Mouse (Mus musculus): Measurements from ENCODE around the gene Lyl1. TPM values are rescaled to one million over a fixed set of nuclear protein-coding genes. Genes with fewer than 3 reads are reported as not detected.

Lyl1 gene
- total and polyA plus RNA-seq, 3 experiments: 2.7 to 8.2 (median 4.4) TPM

- no peak for DNase-seq
These were observed 41.2 kb downstream of the Lyl1 start for GRCm38 (mm10) chr8:84742171-84743053.

GRCm38 (mm10) chr8:84743054-84743415 lies 41.8 kb downstream of the Lyl1 start:
- no peak for DNase-seq

- DNase-seq: peak; percentile 59
These were observed 42.5 kb downstream of the Lyl1 start for GRCm38 (mm10) chr8:84743517-84744420.

- DNase-seq: no peak
These were observed 44.0 kb downstream of the Lyl1 start for GRCm38 (mm10) chr8:84745032-84745925.

GRCm38 (mm10) chr8:84749519-84749918 lies 48.3 kb downstream of the Lyl1 start:
- no peak for DNase-seq

- no peak for DNase-seq
These were observed 51.7 kb downstream of the Lyl1 start for GRCm38 (mm10) chr8:84752734-84753582.

Other genes with a start within 250 kb of the Lyl1 start
- 10 to 100 TPM; 24.9 to 34.8 TPM for gene Ier2, start 38.6 kb upstream of the Lyl1 start, total RNA-seq (2021)
- 13.7 and 27.0 TPM in 2 replicates for gene Ier2, start 38.6 kb upstream of the Lyl1 start, polyA plus RNA-seq (2012; rRNA removed)
- 10 to 100 TPM; 57.0 to 68.5 TPM for gene Trmt1, start 15.2 kb upstream of the Lyl1 start, total RNA-seq (2021)
- gene Trmt1, start 15.2 kb upstream of the Lyl1 start, polyA plus RNA-seq (2012; rRNA removed): 150 and 160 TPM in 2 replicates
- 10 to 100 TPM; 78.4 to 80.7 TPM for gene Nacc1, start 13.6 kb upstream of the Lyl1 start, total RNA-seq (2021)
- gene Nacc1, start 13.6 kb upstream of the Lyl1 start, polyA plus RNA-seq (2012; rRNA removed): 98.7 and 120 TPM in 2 replicates
- under 1 TPM in 1 of 2 experiments, not detected in 1; 0.59 TPM for gene G430095P16Rik, start 21.6 kb downstream of the Lyl1 start, total RNA-seq (2021)
- 0.26 and 0.76 TPM in 2 replicates for gene G430095P16Rik, start 21.6 kb downstream of the Lyl1 start, polyA plus RNA-seq (2012; rRNA removed)
- gene Nfix, start 98.9 kb downstream of the Lyl1 start, total RNA-seq (2021): 100 to 1,000 TPM in 1 of 2 experiments, 10 to 100 TPM in 1; 91.3 to 113 TPM
- gene Nfix, start 98.9 kb downstream of the Lyl1 start, polyA plus RNA-seq (2012; rRNA removed): 47.0 and 59.9 TPM in 2 replicates
- gene Dand5, start 121.4 kb downstream of the Lyl1 start, total RNA-seq (2021): 10 to 100 TPM; 11.5 to 12.2 TPM
- 5.1 and 7.0 TPM in 2 replicates for gene Dand5, start 121.4 kb downstream of the Lyl1 start, polyA plus RNA-seq (2012; rRNA removed)
- gene Gadd45gip1, start 130.1 kb downstream of the Lyl1 start, total RNA-seq (2021): 10 to 100 TPM; 72.6 to 74.9 TPM
- 141 and 196 TPM in 2 replicates for gene Gadd45gip1, start 130.1 kb downstream of the Lyl1 start, polyA plus RNA-seq (2012; rRNA removed)
- gene Rad23a, start 139.2 kb downstream of the Lyl1 start, total RNA-seq (2021): 100 to 1,000 TPM; 122 to 141 TPM
- 128 and 131 TPM in 2 replicates for gene Rad23a, start 139.2 kb downstream of the Lyl1 start, polyA plus RNA-seq (2012; rRNA removed)
- gene Calr, start 145.5 kb downstream of the Lyl1 start, total RNA-seq (2021): 100 to 1,000 TPM; 684 to 730 TPM
- gene Calr, start 145.5 kb downstream of the Lyl1 start, polyA plus RNA-seq (2012; rRNA removed): 88.2 and 91.2 TPM in 2 replicates
- gene Farsa, start 155.5 kb downstream of the Lyl1 start, total RNA-seq (2021): 10 to 100 TPM; 61.6 to 69.3 TPM
- gene Farsa, start 155.5 kb downstream of the Lyl1 start, polyA plus RNA-seq (2012; rRNA removed): 45.3 and 51.4 TPM in 2 replicates
- 1 to 10 TPM; 8.0 to 8.7 TPM for gene Syce2, start 170.7 kb downstream of the Lyl1 start, total RNA-seq (2021)
- gene Syce2, start 170.7 kb downstream of the Lyl1 start, polyA plus RNA-seq (2012; rRNA removed): 0.80 and 2.1 TPM in 2 replicates
- 10 to 100 TPM; 50.1 to 59.0 TPM for gene Gcdh, start 192.5 kb downstream of the Lyl1 start, total RNA-seq (2021)
- 652 and 657 TPM in 2 replicates for gene Gcdh, start 192.5 kb downstream of the Lyl1 start, polyA plus RNA-seq (2012; rRNA removed)
- under 1 TPM; 0.17 to 0.23 TPM for gene Klf1, start 200.5 kb downstream of the Lyl1 start, total RNA-seq (2021)
- 0.41 and 0.61 TPM in 2 replicates for gene Klf1, start 200.5 kb downstream of the Lyl1 start, polyA plus RNA-seq (2012; rRNA removed)
- gene Dnase2a, start 207.1 kb downstream of the Lyl1 start, total RNA-seq (2021): 10 to 100 TPM; 10.9 to 17.5 TPM
- 12.1 and 13.3 TPM in 2 replicates for gene Dnase2a, start 207.1 kb downstream of the Lyl1 start, polyA plus RNA-seq (2012; rRNA removed)
- gene Mast1, start 235.9 kb downstream of the Lyl1 start, total RNA-seq (2021): 1 to 10 TPM; 1.5 to 2.8 TPM
- gene Mast1, start 235.9 kb downstream of the Lyl1 start, polyA plus RNA-seq (2012; rRNA removed): 3.7 and 4.4 TPM in 2 replicates
- not detected for gene Rtbdn, start 245.5 kb downstream of the Lyl1 start, total RNA-seq (2021)
- 0.25 and 0.34 TPM in 2 replicates for gene Rtbdn, start 245.5 kb downstream of the Lyl1 start, polyA plus RNA-seq (2012; rRNA removed)